Mouse (Mus musculus) liver, adult 2 months (tissue): ENCODE results near the gene C1qtnf5.

Experiments used
- CTCF ChIP-seq: fragments of 200-500 bp; IDR thresholded peaks from 2 replicates; pipeline ENCODE4 v1.5.1; 2011; ENCODE audit warnings: low read depth, low read length, control low read depth
- POLR2A ChIP-seq: fragments of 200-500 bp; IDR thresholded peaks from 2 replicates; pipeline ENCODE4 v1.6.1; 2011; ENCODE audit warnings: low read length, control low read depth; ENCODE audit not compliant: insufficient read depth; ENCODE audit errors: extremely low read depth

GRCm38 (mm10) chr9:44104881-44105280 lies 2.2 kb upstream of the C1qtnf5 start:
- TF ChIP-seq POLR2A: no peak
- no peak for TF ChIP-seq CTCF
